Mouse (Mus musculus): ENCODE results near the gene Gab3.

DNA sequence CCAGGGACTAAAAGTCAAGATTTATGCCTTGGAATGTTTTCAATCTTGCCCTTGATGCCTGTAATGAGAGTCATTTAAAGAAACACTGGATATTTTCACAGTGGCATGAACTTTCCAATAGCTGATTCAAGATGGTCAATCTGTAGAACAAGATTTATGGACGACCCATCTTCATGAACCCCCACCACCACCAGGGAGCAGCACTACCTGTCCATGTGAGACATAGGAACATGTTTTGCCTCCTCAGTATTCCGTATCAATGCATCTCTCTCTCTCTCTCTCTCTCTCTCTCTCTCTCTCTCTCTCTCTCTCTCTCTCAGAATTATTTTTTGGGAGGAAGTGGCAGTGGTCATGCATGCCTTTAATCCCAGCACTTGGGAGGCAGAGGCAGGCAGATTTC is 2.9 kb downstream of the Gab3 start:
- TF ChIP-seq CTCF (IDR thresholded peaks at IDR 0.05; ENCODE audit: borderline replicate concordance, insufficient read depth, low read length) (no peak), POLR2A (IDR thresholded peaks at IDR 0.05; ENCODE audit: low read depth, low read length) (no peak)

Measured in embryonic fibroblast, embryonic 13.5 days (primary cell).